Mouse (Mus musculus): ENCODE data around the gene Nrxn1. TPM values are rescaled to one million over a fixed set of nuclear protein-coding genes. Genes with fewer than 3 reads are reported as not detected.

Gene Nrxn1
- polyA plus RNA-seq, 1 experiment, result 0.05 TPM

DNA sequence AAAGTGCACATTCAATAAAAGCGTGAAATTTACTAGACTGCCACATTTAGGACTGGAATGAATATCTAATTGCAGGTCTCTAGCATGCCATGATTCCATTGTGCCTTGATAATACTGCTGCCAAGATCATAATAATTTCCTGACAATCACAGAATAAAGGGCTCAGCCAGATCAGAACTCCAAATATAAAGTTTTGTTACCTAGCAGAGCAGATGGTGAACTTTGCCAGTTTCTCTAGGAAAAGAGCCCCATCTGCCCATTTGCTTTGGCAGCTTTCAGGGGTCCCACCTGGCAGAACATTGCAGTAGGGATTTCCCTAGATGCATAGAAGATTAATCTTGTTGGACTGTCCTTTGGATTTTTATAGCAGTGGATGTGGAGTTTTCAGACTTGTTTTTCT, 411.9 kb downstream of the Nrxn1 start:
- Histone ChIP-seq H3ac (ENCODE audit: control insufficient read depth, insufficient read length) (no peak overlapping the region), H3K4me2 (ENCODE audit: low read depth) (no peak overlapping the region), H3K27me3 (ENCODE audit: control insufficient read depth, insufficient read depth, insufficient read length) (no peaks in the 10 kb centered on the region), H3K4me3 (no peak overlapping the region), H3K36me3 (ENCODE audit: control insufficient read depth, insufficient read depth) (no peaks in the 10 kb centered on the region), H3K79me2 (ENCODE audit: control insufficient read depth, insufficient read depth) (no peaks in the 10 kb centered on the region)
- TF ChIP-seq POLR2AphosphoS2 (IDR thresholded peaks at IDR 0.05; ENCODE audit: insufficient read length, low read depth) (no peak), POLR2A (IDR thresholded peaks at IDR 0.05; ENCODE audit: insufficient read length, low read depth) (no peak), TCF12 (IDR thresholded peaks at IDR 0.05; ENCODE audit: insufficient read depth, poor library complexity, severe bottlenecking) (no peak), MYOG (IDR thresholded peaks at IDR 0.05; ENCODE audit: control insufficient read depth in 1 of 3, insufficient read depth in 1 of 3, insufficient read length in 2 of 3, low read depth in 2 of 3) (no peak), USF1 (IDR thresholded peaks at IDR 0.05; ENCODE audit: low read depth) (no peak), TCF3 (IDR thresholded peaks at IDR 0.05; ENCODE audit: insufficient read length, low read depth) (no peak), MYOD1 (IDR thresholded peaks at IDR 0.05; ENCODE audit: control insufficient read depth in 1 of 3, insufficient read length in 2 of 3, low read depth in 2 of 3) (no peak), REST (IDR thresholded peaks at IDR 0.05; ENCODE audit: insufficient read depth, insufficient read length) (no peak), E2F4 (IDR thresholded peaks at IDR 0.05; ENCODE audit: insufficient read depth) (no peak), CEBPB (IDR thresholded peaks at IDR 0.05; ENCODE audit: insufficient read depth, poor library complexity, severe bottlenecking) (no peak), SRF (IDR thresholded peaks at IDR 0.05; ENCODE audit: control insufficient read depth, insufficient read length, low read depth) (no peak)

DNA sequence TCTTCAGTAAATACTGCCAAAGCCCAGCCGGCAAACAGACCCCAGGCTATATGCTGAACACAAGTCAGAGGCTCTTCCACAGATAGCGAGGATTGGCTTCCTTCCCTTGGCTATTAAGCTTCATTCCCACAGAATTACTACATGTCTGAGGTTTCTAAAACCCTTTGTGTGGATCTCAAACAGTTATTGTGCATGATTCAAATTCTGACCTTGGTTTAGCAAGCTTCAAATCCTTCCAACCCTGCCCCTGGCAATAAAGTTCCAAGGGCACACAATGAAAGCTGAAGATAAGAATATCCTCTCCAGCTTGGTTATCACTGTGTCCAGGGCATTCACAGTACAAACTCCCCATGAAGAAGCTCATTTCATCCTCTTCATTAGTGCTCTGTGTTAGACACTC, 416.2 kb downstream of the Nrxn1 start:
- Histone ChIP-seq H3K27me3 (ENCODE audit: control insufficient read depth, insufficient read depth, insufficient read length) (no peaks in the 10 kb centered on the region), H3K36me3 (ENCODE audit: control insufficient read depth, insufficient read depth) (no peaks in the 10 kb centered on the region), H3K4me2 (ENCODE audit: low read depth) (no peak overlapping the region), H3K4me3 (no peak overlapping the region), H3K79me2 (ENCODE audit: control insufficient read depth, insufficient read depth) (no peaks in the 10 kb centered on the region), H3ac (ENCODE audit: control insufficient read depth, insufficient read length) (no peak overlapping the region)
- TF ChIP-seq CEBPB (IDR thresholded peaks at IDR 0.05; ENCODE audit: insufficient read depth, poor library complexity, severe bottlenecking), result no peak
- TF ChIP-seq TCF3 (IDR thresholded peaks at IDR 0.05; ENCODE audit: insufficient read length, low read depth), result no peak
- no peak for TF ChIP-seq USF1 (IDR thresholded peaks at IDR 0.05; ENCODE audit: low read depth)
- no peak for TF ChIP-seq SRF (IDR thresholded peaks at IDR 0.05; ENCODE audit: control insufficient read depth, insufficient read length, low read depth)
- no peak for TF ChIP-seq MYOD1 (IDR thresholded peaks at IDR 0.05; ENCODE audit: control insufficient read depth in 1 of 3, insufficient read length in 2 of 3, low read depth in 2 of 3)
- TF ChIP-seq POLR2AphosphoS2 (IDR thresholded peaks at IDR 0.05; ENCODE audit: insufficient read length, low read depth), result no peak
- TF ChIP-seq MYOG (IDR thresholded peaks at IDR 0.05; ENCODE audit: control insufficient read depth in 1 of 3, insufficient read depth in 1 of 3, insufficient read length in 2 of 3, low read depth in 2 of 3), result no peak
- TF ChIP-seq E2F4 (IDR thresholded peaks at IDR 0.05; ENCODE audit: insufficient read depth), result no peak
- no peak for TF ChIP-seq TCF12 (IDR thresholded peaks at IDR 0.05; ENCODE audit: insufficient read depth, poor library complexity, severe bottlenecking)
- TF ChIP-seq REST (IDR thresholded peaks at IDR 0.05; ENCODE audit: insufficient read depth, insufficient read length), result no peak
- TF ChIP-seq MAX (IDR thresholded peaks at IDR 0.05; ENCODE audit: low read depth), result no peak
- no peak for TF ChIP-seq POLR2A (IDR thresholded peaks at IDR 0.05; ENCODE audit: insufficient read length, low read depth)

DNA sequence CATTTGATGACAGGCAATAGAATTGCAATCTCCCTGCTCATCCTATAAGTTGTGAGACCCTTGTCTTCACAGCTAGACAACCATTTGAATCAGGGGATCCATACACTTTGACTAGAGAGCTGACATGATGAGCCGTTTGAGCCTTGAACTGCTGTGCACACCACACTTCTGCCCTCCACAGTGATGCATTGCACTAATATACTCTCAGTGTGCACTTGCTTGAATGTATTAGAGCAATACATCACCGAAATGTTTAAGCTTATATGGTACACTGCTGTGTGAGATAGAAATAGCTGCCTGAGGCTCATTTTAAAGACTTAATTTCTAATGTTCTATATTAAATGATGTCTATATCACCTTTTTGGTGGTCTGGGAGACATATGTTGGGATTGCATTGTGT, 430.6 kb downstream of the Nrxn1 start:
- H3K36me3 ChIP-seq (ENCODE audit: control insufficient read depth, insufficient read depth), result no peaks in the 10 kb centered on the region
- H3K4me3 ChIP-seq, result no peak overlapping the region
- no peaks in the 10 kb centered on the region for H3K79me2 ChIP-seq (ENCODE audit: control insufficient read depth, insufficient read depth)
- no peaks in the 10 kb centered on the region for H3K27me3 ChIP-seq (ENCODE audit: control insufficient read depth, insufficient read depth, insufficient read length)
- H3K4me2 ChIP-seq (ENCODE audit: low read depth), result no peak overlapping the region
- H3ac ChIP-seq (ENCODE audit: control insufficient read depth, insufficient read length), result no peak overlapping the region
- TF ChIP-seq USF1 (IDR thresholded peaks at IDR 0.05; ENCODE audit: low read depth), result no peak
- TF ChIP-seq E2F4 (IDR thresholded peaks at IDR 0.05; ENCODE audit: insufficient read depth), result no peak
- no peak for TF ChIP-seq REST (IDR thresholded peaks at IDR 0.05; ENCODE audit: insufficient read depth, insufficient read length)
- no peak for TF ChIP-seq SRF (IDR thresholded peaks at IDR 0.05; ENCODE audit: control insufficient read depth, insufficient read length, low read depth)
- no peak for TF ChIP-seq MYOD1 (IDR thresholded peaks at IDR 0.05; ENCODE audit: control insufficient read depth in 1 of 3, insufficient read length in 2 of 3, low read depth in 2 of 3)
- TF ChIP-seq TCF3 (IDR thresholded peaks at IDR 0.05; ENCODE audit: insufficient read length, low read depth), result no peak

DNA sequence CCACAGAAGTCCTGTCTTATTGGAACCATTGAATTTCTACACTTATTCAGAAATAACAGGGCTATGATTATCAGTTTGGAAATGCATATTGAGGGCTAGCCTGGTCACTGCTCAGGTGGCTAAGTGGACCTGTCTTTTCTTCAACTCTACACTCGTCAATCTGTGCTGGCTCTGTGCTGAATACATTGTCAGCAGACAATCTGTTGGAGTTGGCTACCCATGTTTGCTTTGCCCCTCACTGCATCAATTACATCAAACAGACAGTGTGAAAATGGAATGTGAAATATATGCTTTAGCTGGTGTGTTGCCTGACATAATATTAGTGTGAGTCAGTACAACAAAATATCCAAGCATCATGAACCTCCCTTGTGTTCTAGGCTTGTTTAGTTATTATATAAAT, 438.4 kb downstream of the Nrxn1 start:
- Histone ChIP-seq H3K36me3 (ENCODE audit: control insufficient read depth, insufficient read depth) (no peaks in the 10 kb centered on the region), H3K79me2 (ENCODE audit: control insufficient read depth, insufficient read depth) (no peaks in the 10 kb centered on the region), H3ac (ENCODE audit: control insufficient read depth, insufficient read length) (no peak overlapping the region), H3K4me2 (ENCODE audit: low read depth) (no peak overlapping the region), H3K4me3 (no peak overlapping the region), H3K27me3 (ENCODE audit: control insufficient read depth, insufficient read depth, insufficient read length) (no peaks in the 10 kb centered on the region)
- TF ChIP-seq CEBPB (IDR thresholded peaks at IDR 0.05; ENCODE audit: insufficient read depth, poor library complexity, severe bottlenecking), result no peak
- TF ChIP-seq MAX (IDR thresholded peaks at IDR 0.05; ENCODE audit: low read depth), result no peak
- no peak for TF ChIP-seq USF1 (IDR thresholded peaks at IDR 0.05; ENCODE audit: low read depth)
- TF ChIP-seq TCF3 (IDR thresholded peaks at IDR 0.05; ENCODE audit: insufficient read length, low read depth), result no peak
- TF ChIP-seq SRF (IDR thresholded peaks at IDR 0.05; ENCODE audit: control insufficient read depth, insufficient read length, low read depth), result no peak
- TF ChIP-seq MYOD1 (IDR thresholded peaks at IDR 0.05; ENCODE audit: control insufficient read depth in 1 of 3, insufficient read length in 2 of 3, low read depth in 2 of 3), result no peak
- TF ChIP-seq POLR2A (IDR thresholded peaks at IDR 0.05; ENCODE audit: insufficient read length, low read depth), result no peak
- no peak for TF ChIP-seq TCF12 (IDR thresholded peaks at IDR 0.05; ENCODE audit: insufficient read depth, poor library complexity, severe bottlenecking)
- TF ChIP-seq REST (IDR thresholded peaks at IDR 0.05; ENCODE audit: insufficient read depth, insufficient read length), result no peak
- no peak for TF ChIP-seq MYOG (IDR thresholded peaks at IDR 0.05; ENCODE audit: control insufficient read depth in 1 of 3, insufficient read depth in 1 of 3, insufficient read length in 2 of 3, low read depth in 2 of 3)
- TF ChIP-seq E2F4 (IDR thresholded peaks at IDR 0.05; ENCODE audit: insufficient read depth), result no peak
- no peak for TF ChIP-seq POLR2AphosphoS2 (IDR thresholded peaks at IDR 0.05; ENCODE audit: insufficient read length, low read depth)

DNA sequence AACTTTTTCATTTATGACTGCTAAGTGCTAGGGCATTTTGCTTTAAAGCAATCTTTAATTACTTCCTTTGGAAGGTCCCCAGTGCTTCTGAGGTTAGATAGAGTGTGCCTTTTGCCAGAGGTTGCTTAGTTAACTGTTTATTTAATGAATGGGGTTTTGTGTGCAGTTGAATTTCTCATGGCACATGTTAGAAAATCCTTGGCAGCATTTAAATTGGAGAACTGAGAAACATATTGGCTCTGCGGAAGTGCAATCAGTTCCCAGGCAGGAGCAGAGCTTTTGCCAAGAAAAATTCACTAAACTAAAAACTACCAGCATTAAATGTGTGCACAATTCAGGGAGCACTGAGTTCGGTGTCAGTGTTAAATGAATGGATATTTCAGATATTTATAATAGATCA, 439.5 kb downstream of the Nrxn1 start:
- H3K4me2 ChIP-seq (ENCODE audit: low read depth), result no peak overlapping the region
- H3ac ChIP-seq (ENCODE audit: control insufficient read depth, insufficient read length), result no peak overlapping the region
- no peaks in the 10 kb centered on the region for H3K79me2 ChIP-seq (ENCODE audit: control insufficient read depth, insufficient read depth)
- no peaks in the 10 kb centered on the region for H3K27me3 ChIP-seq (ENCODE audit: control insufficient read depth, insufficient read depth, insufficient read length)
- H3K36me3 ChIP-seq (ENCODE audit: control insufficient read depth, insufficient read depth), result no peaks in the 10 kb centered on the region
- TF ChIP-seq USF1 (IDR thresholded peaks at IDR 0.05; ENCODE audit: low read depth), result no peak
- H3K4me3 ChIP-seq, result no peak overlapping the region
